19 mouse cellular contexts compared by ENCODE assay signal in the genomic region with DNA sequence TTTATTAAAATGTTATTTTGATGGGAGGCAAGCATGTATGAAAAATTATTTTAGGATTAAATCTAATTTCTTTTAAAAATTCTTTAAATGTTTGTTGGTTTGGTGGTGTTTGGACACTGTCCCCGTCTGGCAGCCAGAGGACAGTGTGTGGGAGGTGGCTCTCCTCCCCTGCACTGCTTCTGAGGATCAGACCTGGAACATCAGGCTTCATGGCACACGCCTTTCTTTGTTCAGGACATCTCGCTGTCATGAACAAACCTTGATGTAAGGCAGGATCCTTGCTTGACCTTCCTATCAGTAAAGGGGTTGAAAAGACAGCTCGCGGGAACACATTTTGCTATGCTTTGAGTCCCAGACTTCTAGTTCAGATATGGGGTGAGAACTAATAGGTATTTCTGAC.
"Had no signal": no experiment of that assay in that cellular context is flagged by ENCODE, and none has a peak within 500 bp of the region (broad histone marks: within the 10 kb centered on the region; RNA-seq: fewer than 3 reads in every experiment).

No protein-coding gene starts in this region.

- DNase-seq: liver, postnatal 0 days; lung, embryonic 14.5 days; lung, postnatal 10 days; lung, postnatal 4 days; midbrain, embryonic 14.5 days; retina, postnatal 1 day; right cerebral cortex, adult 18-20 months; right cerebral cortex, postnatal 25 days; right cerebral cortex, postnatal 4 days; spleen, adult 18-20 months; thymus, adult 18-20 months; thymus, postnatal 14 days; thymus, postnatal 36 days had no signal

- H3K4me3 ChIP-seq: liver, embryonic 15.5 days; midbrain, embryonic 10.5 days; midbrain, embryonic 12.5 days; myocyte; neural tube, embryonic 13.5 days; neural tube, embryonic 15.5 days had no signal

- H3K9me3 ChIP-seq: liver, embryonic 15.5 days; midbrain, embryonic 10.5 days; midbrain, embryonic 12.5 days; neural tube, embryonic 13.5 days; neural tube, embryonic 15.5 days had no signal

- H3K9ac ChIP-seq: liver, embryonic 15.5 days; liver, postnatal 0 days; lung, embryonic 14.5 days; midbrain, embryonic 12.5 days; neural tube, embryonic 13.5 days; neural tube, embryonic 15.5 days had no signal

- H3K4me1 ChIP-seq: liver, embryonic 15.5 days; midbrain, embryonic 10.5 days; midbrain, embryonic 12.5 days; neural tube, embryonic 13.5 days; neural tube, embryonic 15.5 days had no signal

- H3K27ac ChIP-seq: liver, embryonic 15.5 days; midbrain, embryonic 10.5 days; midbrain, embryonic 12.5 days; neural tube, embryonic 13.5 days; neural tube, embryonic 15.5 days had no signal
